Mouse (Mus musculus) midbrain, postnatal 0 days (tissue): ENCODE results near the gene Nup107. TPM values are rescaled to one million over a fixed set of nuclear protein-coding genes. Genes with fewer than 3 reads are reported as not detected.

Experiments used
- ATAC-seq: fragments of 200-750 bp; cut with Nextera tagmentation; 2 replicates; pipeline ENCODE4 v1.8.0; 2017; ENCODE audit warnings: moderate number of reproducible peaks, mild to moderate bottlenecking, moderate TSS enrichment, moderate library complexity; ENCODE audit not compliant: low FRiP score
- DNase-seq: peaks from one replicate; pipeline ENCODE4 v3.0.0-alpha.2; 2015; ENCODE audit warnings: low spot score
- H3K27ac ChIP-seq: fragments of 300-500 bp; sonication (generic); 2 replicates; pipeline ENCODE4 v1.5.1; 2014; ENCODE audit warnings: low read depth, mild to moderate bottlenecking, low read length, mixed read lengths
- H3K27me3 ChIP-seq: fragments of 300-500 bp; sonication (generic); 2 replicates; pipeline ENCODE4 v1.6.1; 2014; ENCODE audit warnings: low read length, control low read depth, mixed read lengths; ENCODE audit not compliant: insufficient read depth
- H3K36me3 ChIP-seq: fragments of 300-500 bp; sonication (generic); 2 replicates; pipeline ENCODE4 v1.6.1; 2014; ENCODE audit warnings: low read length, control low read depth, mixed read lengths; ENCODE audit not compliant: insufficient read depth
- H3K4me1 ChIP-seq: fragments of 300-500 bp; sonication (generic); 2 replicates; pipeline ENCODE4 v1.6.1; 2014; ENCODE audit warnings: mild to moderate bottlenecking, control low read depth, antibody characterized with exemption, low read length, mixed read lengths; ENCODE audit not compliant: insufficient read depth
- H3K4me2 ChIP-seq: fragments of 300-500 bp; sonication (generic); 2 replicates; pipeline ENCODE4 v1.6.1; 2014; ENCODE audit warnings: low read depth, mild to moderate bottlenecking, low read length, mixed read lengths; ENCODE audit not compliant: poor library complexity, severe bottlenecking
- H3K4me3 ChIP-seq: fragments of 300-500 bp; sonication (generic); 2 replicates; pipeline ENCODE4 v1.5.1; 2014; ENCODE audit warnings: low read depth, mild to moderate bottlenecking, low read length, moderate library complexity
- H3K9ac ChIP-seq: fragments of 300-500 bp; sonication (generic); replicated peaks from 2 replicates; pipeline ENCODE4 v1.6.1; 2014; ENCODE audit warnings: mild to moderate bottlenecking, low read length, moderate library complexity, mixed read lengths; ENCODE audit not compliant: poor library complexity, severe bottlenecking
- H3K9me3 ChIP-seq: fragments of 300-500 bp; sonication (generic); 2 replicates; pipeline ENCODE4 v1.6.1; 2016; ENCODE audit warnings: low read length, control low read depth
- CTCF ChIP-seq: IDR thresholded peaks from 2 replicates; pipeline ENCODE4 v1.5.1; 2016; ENCODE audit warnings: antibody characterized with exemption, mild to moderate bottlenecking
- WGBS: fragments of 180-500 bp; shearing (Covaris S2); extraction: QIAGEN DNeasy Blood & Tissue Kit; methylation state at CpG from one replicate; pipeline ENCODE4 v1.1.7; 2014; 5-methylcytosine and 5-hydroxymethylcytosine counted together
- polyA plus RNA-seq: library from polyadenylated mRNA; unstranded; fragments of >200 nt; fragmentation: Nextera tagmentation; extraction: Ambion mirVana; gene quantifications from 2 replicates; pipeline ENCODE4 v1.2.1, GENCODE M21; 2015
- total RNA-seq: library from RNA; depleted of rRNA; stranded (reverse); fragments of >200 nt; gene quantifications from 2 replicates; pipeline ENCODE4 v1.2.3, GENCODE M21; 2014; rRNA removed

The Nup107 gene
- total and polyA plus RNA-seq, 2 experiments from 2014 or later: 14.0 to 16.7 TPM

DNA sequence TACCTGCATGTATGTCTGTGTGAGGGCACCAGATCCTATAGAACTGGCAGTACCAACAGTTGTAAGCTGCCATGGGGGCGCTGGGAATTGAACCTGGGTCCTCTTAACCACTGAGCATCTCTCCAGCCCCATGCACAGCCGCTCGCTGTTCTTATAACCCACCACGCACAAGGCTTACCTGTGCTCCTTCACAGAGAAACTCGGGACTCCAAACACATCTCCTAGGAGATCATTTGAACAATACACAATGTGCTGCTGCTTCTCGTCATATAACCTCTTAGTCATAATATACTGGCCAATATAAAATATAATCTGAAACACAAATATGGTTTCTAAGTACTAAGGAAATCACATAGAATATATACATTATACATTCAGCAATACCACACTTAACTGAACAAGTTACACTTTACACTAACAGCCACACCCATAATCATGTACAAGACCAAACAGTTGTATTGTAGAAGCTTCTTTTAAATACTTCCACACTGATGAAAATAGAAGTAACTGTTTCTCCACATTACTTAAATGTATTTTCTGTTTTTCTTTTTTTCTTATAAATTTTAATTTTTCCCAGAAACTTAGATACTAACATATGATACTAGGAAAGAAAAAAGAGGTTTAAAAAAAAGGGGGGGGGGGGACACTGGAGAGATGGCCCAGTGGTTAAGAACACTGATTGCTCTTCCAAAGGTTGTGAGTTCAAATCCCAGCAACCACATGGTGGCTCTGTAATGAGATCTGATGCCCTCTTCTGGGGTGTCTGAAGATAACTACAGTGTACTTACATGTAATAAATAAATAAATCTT is 90.3 kb downstream of the Nup107 start:
- ATAC-seq: no peak
- no peak for DNase-seq

DNA sequence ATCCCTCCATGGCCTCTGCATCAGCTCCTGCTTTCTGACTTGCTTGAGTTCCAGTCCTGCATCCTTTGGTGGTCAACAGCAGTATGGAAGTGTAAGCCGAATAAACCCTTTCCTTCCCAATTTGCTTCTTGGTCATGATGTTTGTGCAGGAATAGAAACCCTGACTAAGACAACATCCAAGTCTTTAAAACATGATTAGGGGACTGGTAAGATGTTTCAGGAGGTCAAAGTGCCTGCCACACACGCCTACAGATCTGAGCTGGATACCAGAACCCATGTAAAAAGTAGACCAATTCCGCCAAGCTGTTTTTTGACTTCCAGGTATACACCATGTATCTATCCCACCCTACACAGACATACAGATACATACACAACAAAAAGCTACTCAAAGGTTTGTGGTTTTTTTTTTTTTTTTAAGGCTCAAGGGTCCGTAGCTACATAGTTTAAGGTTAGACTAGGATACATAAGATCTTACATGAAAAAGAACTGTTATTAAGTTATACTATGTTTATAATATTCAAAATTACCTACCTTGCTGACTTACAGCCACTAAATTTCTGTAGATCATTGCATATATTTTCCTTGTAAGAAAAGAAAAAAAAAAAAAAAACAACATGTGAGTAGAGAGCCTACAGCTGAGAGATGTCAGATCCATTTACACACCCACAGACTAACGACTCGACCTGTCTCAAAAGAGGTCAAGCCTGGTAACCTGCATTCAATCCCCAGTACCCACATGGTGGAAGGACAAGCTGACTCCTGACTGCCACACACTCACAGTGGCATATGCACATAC is 91.3 kb downstream of the Nup107 start:
- 92% methylated on average over 6 of the region's 6 CpGs for WGBS
- peaks cover 47% of the 10 kb centered on the region for H3K36me3 ChIP-seq
- no peak for ATAC-seq

More for the DNA sequence above, 90.3 kb downstream of the Nup107 start:
- no peak overlapping the region for H3K4me3 ChIP-seq
- H3K36me3 ChIP-seq: peaks cover 47% of the 10 kb centered on the region
- 95% methylated on average over 6 of the region's 6 CpGs for WGBS
- no peak overlapping the region for H3K4me2 ChIP-seq
- TF ChIP-seq CTCF: no peak
- no peak overlapping the region for H3K9ac ChIP-seq
- no peaks in the 10 kb centered on the region for H3K9me3 ChIP-seq
- no peaks in the 10 kb centered on the region for H3K27me3 ChIP-seq
- H3K27ac ChIP-seq: no peak overlapping the region
- no peaks in the 10 kb centered on the region; the same call in 1 of the 2 replicates for H3K4me1 ChIP-seq

More for the DNA sequence above, 91.3 kb downstream of the Nup107 start:
- H3K9me3 ChIP-seq: no peaks in the 10 kb centered on the region
- DNase-seq: no peak
- no peak for TF ChIP-seq CTCF
- no peaks in the 10 kb centered on the region for H3K27me3 ChIP-seq
- no peaks in the 10 kb centered on the region; the same call in 1 of the 2 replicates for H3K4me1 ChIP-seq
- no peak overlapping the region for H3K4me3 ChIP-seq
- H3K9ac ChIP-seq: no peak overlapping the region
- H3K27ac ChIP-seq: no peak overlapping the region
- no peak overlapping the region for H3K4me2 ChIP-seq

Other genes with a start within 250 kb of the Nup107 start
- gene Cpm, start 163.2 kb downstream of the Nup107 start, total RNA-seq: 3.9 TPM in 2 replicates
- gene Cpm, start 163.2 kb downstream of the Nup107 start, polyA plus RNA-seq: 4.8 and 7.9 TPM in 2 replicates
- 65.1 and 69.9 TPM in 2 replicates for gene Mdm2, start 81.9 kb downstream of the Nup107 start, total RNA-seq
- gene Mdm2, start 81.9 kb downstream of the Nup107 start, polyA plus RNA-seq: 23.2 and 28.7 TPM in 2 replicates
- gene Slc35e3, start 46.3 kb downstream of the Nup107 start, total RNA-seq: 29.7 and 31.0 TPM in 2 replicates
- 23.7 and 24.4 TPM in 2 replicates for gene Slc35e3, start 46.3 kb downstream of the Nup107 start, polyA plus RNA-seq
- 66.0 and 78.7 TPM in 2 replicates for gene Rap1b, start 53.3 kb upstream of the Nup107 start, total RNA-seq
- gene Rap1b, start 53.3 kb upstream of the Nup107 start, polyA plus RNA-seq: 140 and 145 TPM in 2 replicates